Mouse (Mus musculus) erythroblast, embryonic 14.5 days (primary cell): ENCODE results near the gene Olfr1189. TPM values are rescaled to one million over a fixed set of nuclear protein-coding genes. Genes with fewer than 3 reads are reported as not detected.
"Not testable (repeated sequence)": the region's sequence is repeated elsewhere in the genome, so short reads cannot be mapped to it uniquely, and the experiment has no call there.

Experiments
- H3K27me3 ChIP-seq: 2 replicates; pipeline ENCODE4 v1.6.1; 2012; ENCODE audit warnings: inconsistent platforms; ENCODE audit not compliant: control insufficient read depth
- H3K36me3 ChIP-seq: 2 replicates; pipeline ENCODE4 v1.6.1; 2012; ENCODE audit warnings: mild to moderate bottlenecking, inconsistent platforms; ENCODE audit not compliant: control insufficient read depth
- H3K4me1 ChIP-seq: 2 replicates; pipeline ENCODE4 v1.6.1; 2012; ENCODE audit warnings: inconsistent platforms; ENCODE audit not compliant: control insufficient read depth
- H3K4me3 ChIP-seq: replicated peaks from 2 replicates; pipeline ENCODE3; 2012; ENCODE audit warnings: moderate library complexity, mild to moderate bottlenecking, inconsistent platforms
- H3K9me3 ChIP-seq: 2 replicates; pipeline ENCODE4 v1.6.1; 2012; ENCODE audit warnings: low read length, inconsistent platforms, mixed read lengths; ENCODE audit not compliant: control insufficient read depth
- GATA1 ChIP-seq: IDR thresholded peaks from 2 replicates; pipeline ENCODE4 v1.6.1; 2012; ENCODE audit warnings: low read length, inconsistent platforms, mixed read lengths
- TAL1 ChIP-seq: IDR thresholded peaks from 3 replicates; pipeline ENCODE4 v1.6.1; 2012; ENCODE audit warnings: low read length, inconsistent platforms, mixed read lengths
- polyA plus RNA-seq: library from polyadenylated mRNA; stranded (reverse); fragments of >175 nt; gene quantifications from 2 replicates; pipeline ENCODE4 v1.2.3, GENCODE M21; 2012

The Olfr1189 gene
- not detected in 2 replicates for polyA plus RNA-seq

DNA sequence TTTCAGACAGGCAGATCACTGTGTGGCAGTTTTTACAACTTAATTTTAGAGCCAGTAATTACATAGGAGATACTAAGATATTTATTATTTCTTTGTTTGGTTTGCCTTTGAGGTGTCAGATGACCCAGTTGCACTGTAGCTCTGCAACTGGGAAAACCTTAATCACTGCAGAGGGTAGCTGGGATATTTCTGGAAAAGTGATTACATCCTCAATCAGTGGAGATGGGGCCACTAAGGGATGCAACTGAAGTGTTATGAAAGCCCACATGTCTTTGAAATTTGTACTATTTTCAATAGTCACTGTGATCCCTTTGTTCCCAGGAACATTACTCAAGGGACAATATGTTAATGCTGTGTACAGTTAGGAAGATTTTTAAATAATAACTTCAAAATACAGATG is at the start of gene Olfr1189:
Gene Olfr1189 (plus strand): TSS at position 301 of the 400 bp plus-strand sequence.
- no peaks in the 10 kb centered on the region; the same call in 1 of the 2 replicates for H3K9me3 ChIP-seq
- H3K27me3 ChIP-seq: no peaks in the 10 kb centered on the region
- no peaks in the 10 kb centered on the region for H3K4me1 ChIP-seq
- TF ChIP-seq TAL1 (no peak), GATA1 (no peak)
- H3K36me3 ChIP-seq: no peaks in the 10 kb centered on the region
- no peak within 1 kb of the TSS for H3K4me3 ChIP-seq

DNA sequence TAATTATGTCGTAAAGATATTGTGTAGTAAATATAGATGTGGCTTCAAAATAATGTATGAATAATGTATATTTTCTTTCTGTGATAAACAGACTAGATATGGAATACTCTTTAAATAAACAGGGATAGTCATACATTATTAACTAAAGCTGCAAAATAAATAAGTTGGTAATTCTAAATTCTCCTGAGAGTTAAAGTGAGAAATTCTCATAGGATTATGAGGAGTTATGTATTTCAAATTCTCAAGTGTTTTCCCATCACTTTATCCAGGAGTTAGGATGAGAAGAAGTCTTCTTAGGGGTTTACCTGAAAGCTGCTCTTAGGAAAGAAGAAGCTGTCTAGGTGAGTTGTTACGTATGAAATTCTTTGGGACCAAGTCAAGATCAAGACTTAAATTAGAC is 29.6 kb upstream of the Olfr1189 start, which contains the start of gene Olfr1188:
Gene Olfr1188 (plus strand): TSS at position 301 of the 400 bp plus-strand sequence.
- Histone ChIP-seq H3K27me3 (no peaks in the 10 kb centered on the region), H3K4me1 (no peaks in the 10 kb centered on the region), H3K9me3 (peaks cover 2% of the 10 kb centered on the region; the same call in 1 of the 2 replicates), H3K36me3 (no peaks in the 10 kb centered on the region), H3K4me3 (no peak within 1 kb of the TSS)
- TF ChIP-seq TAL1 (no peak), GATA1 (no peak)

DNA sequence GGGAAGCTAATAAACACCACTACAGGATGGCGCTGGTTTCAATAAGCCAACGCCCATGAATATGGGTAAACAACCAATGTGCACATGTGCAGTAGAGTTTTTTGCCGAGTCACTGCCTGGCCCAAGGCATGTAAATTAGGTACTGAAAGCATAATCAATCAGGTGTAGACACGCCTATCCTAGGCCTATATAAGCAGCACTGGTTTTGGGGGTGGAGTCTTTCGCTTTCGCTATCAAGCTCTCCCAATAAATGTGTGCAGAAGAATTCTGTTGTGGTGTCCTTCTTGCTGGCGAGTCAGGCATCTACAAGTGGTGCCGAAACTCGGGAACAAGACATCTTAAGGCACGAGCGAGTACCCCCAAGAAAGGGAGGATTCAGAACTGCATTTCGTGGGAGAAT is 13.6 kb upstream of the Olfr1189 start:
- not testable (repeated sequence) for H3K27me3 ChIP-seq, H3K4me3 ChIP-seq, H3K36me3 ChIP-seq, H3K4me1 ChIP-seq
- H3K9me3 ChIP-seq: peaks cover 13% of the 10 kb centered on the region; the same call in 1 of the 2 replicates

DNA sequence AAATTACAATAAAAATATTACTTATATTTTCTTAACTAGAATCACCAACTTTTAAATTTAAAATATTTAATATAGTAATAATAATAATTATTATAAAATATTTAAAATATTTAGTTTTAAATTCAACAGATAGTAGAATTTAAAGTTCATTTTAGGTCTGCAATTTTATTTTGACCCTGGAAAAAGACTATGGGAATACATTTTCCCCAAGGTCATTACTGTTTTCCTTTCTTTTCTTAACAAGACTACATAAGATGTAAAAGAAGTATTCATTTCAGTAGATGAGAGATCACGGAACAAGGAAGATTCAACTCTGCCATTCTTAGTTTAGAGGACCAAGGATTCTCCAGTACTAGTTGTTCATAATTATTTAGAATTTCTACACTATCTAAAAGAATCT is 54.0 kb downstream of the Olfr1189 start, which contains the start of gene Olfr1191-ps1:
Gene Olfr1191-ps1 (plus strand): TSS at position 301 of the 400 bp plus-strand sequence.
- not testable (repeated sequence) for H3K36me3 ChIP-seq, H3K27me3 ChIP-seq, H3K4me1 ChIP-seq, H3K4me3 ChIP-seq, H3K9me3 ChIP-seq

Other genes with a start within 250 kb of the Olfr1189 start
- gene Olfr1176, start 249.7 kb upstream of the Olfr1189 start, polyA plus RNA-seq: 0.02 TPM in 1 of 2 replicates, not detected in the other
- not detected in 2 replicates for gene Olfr1177-ps, start 240.0 kb upstream of the Olfr1189 start, polyA plus RNA-seq
- not detected in 2 replicates for gene Olfr1178, start 199.4 kb upstream of the Olfr1189 start, polyA plus RNA-seq
- gene Olfr1179, start 180.0 kb upstream of the Olfr1189 start, polyA plus RNA-seq: not detected in 2 replicates
- not detected in 2 replicates for gene Olfr1180, start 167.3 kb upstream of the Olfr1189 start, polyA plus RNA-seq
- not detected in 2 replicates for gene Olfr1181, start 160.3 kb upstream of the Olfr1189 start, polyA plus RNA-seq
- not detected in 2 replicates for gene Gm13757, start 137.3 kb upstream of the Olfr1189 start, polyA plus RNA-seq
- not detected in 2 replicates for gene Olfr1183, start 131.6 kb upstream of the Olfr1189 start, polyA plus RNA-seq
- gene Olfr1184, start 102.9 kb upstream of the Olfr1189 start, polyA plus RNA-seq: 0.01 TPM in 1 of 2 replicates, not detected in the other
- not detected in 2 replicates for gene Olfr1185-ps1, start 93.1 kb upstream of the Olfr1189 start, polyA plus RNA-seq
- not detected in 2 replicates for gene Olfr1186, start 67.9 kb upstream of the Olfr1189 start, polyA plus RNA-seq
- not detected in 2 replicates for gene Olfr1188, start 29.5 kb upstream of the Olfr1189 start, polyA plus RNA-seq
- gene Olfr1191-ps1, start 54.1 kb downstream of the Olfr1189 start, polyA plus RNA-seq: 0.01 TPM in 1 of 2 replicates, not detected in the other
- gene Olfr1192-ps1, start 62.1 kb downstream of the Olfr1189 start, polyA plus RNA-seq: not detected in 2 replicates
- not detected in 2 replicates for gene Olfr1193, start 89.2 kb downstream of the Olfr1189 start, polyA plus RNA-seq
- gene Olfr1195, start 102.7 kb downstream of the Olfr1189 start, polyA plus RNA-seq: not detected in 2 replicates
- not detected in 2 replicates for gene Olfr1196, start 118.1 kb downstream of the Olfr1189 start, polyA plus RNA-seq
- gene Olfr1197, start 145.9 kb downstream of the Olfr1189 start, polyA plus RNA-seq: not detected in 2 replicates
- gene Olfr1198, start 164.9 kb downstream of the Olfr1189 start, polyA plus RNA-seq: not detected in 2 replicates
- gene Olfr1199, start 174.0 kb downstream of the Olfr1189 start, polyA plus RNA-seq: not detected in 2 replicates
- not detected in 2 replicates for gene Olfr1200, start 184.0 kb downstream of the Olfr1189 start, polyA plus RNA-seq
- gene Olfr1201, start 206.6 kb downstream of the Olfr1189 start, polyA plus RNA-seq: not detected in 2 replicates
- not detected in 2 replicates for gene Olfr1202, start 228.0 kb downstream of the Olfr1189 start, polyA plus RNA-seq
- gene Olfr1205, start 243.3 kb downstream of the Olfr1189 start, polyA plus RNA-seq: not detected in 2 replicates